Mouse (Mus musculus) adrenal gland, postnatal 36 days (tissue): ENCODE measurements around the gene Ppp1r1c. TPM values are rescaled to one million over a fixed set of nuclear protein-coding genes. Genes with fewer than 3 reads are reported as not detected.

Source experiments
- DNase-seq, 2 experiments: peaks; one replicate each; pipeline ENCODE4 v3.0.0; 2021; ENCODE audit warnings: mixed read lengths in 1 of 2
- long read RNA-seq, 2 experiments: library from polyadenylated mRNA; stranded (forward); transcript quantifications; one replicate each; pipeline ENCODE4 v2.0.0; 2021; ENCODE audit warnings: borderline sequencing depth in 2 of 2
- total RNA-seq, 2 experiments: library from RNA; stranded (reverse); gene quantifications; 2 replicates each; pipeline ENCODE4 v1.2.3; 2021

The Ppp1r1c gene
- not detected for total RNA-seq
- long read RNA-seq, experiment 1 = 0 reads
- long read RNA-seq, experiment 2 = 0 reads

DNA sequence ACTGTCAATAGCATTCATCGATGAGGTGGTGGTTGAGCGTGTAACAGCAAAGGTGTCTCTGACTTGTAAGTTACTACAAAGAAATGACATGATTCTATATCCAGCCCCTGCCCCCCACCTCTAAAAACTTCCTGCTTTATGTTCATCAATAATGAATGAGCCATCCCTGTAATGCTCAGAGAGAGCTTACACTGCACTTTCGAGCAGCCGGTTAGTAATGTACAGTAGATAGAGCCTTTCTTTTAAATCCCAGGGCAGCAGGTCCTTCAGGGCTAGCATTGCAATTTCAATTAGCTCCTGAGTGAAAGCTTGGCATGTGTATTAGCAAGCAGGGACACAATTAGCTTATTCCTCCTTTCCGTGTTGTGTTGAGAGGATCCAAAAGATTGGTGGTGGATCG lies at the start of gene Ppp1r1c:
Gene Ppp1r1c (plus strand): TSS at position 206 of the 400 bp plus-strand sequence.
- DNase-seq = no peak

DNA sequence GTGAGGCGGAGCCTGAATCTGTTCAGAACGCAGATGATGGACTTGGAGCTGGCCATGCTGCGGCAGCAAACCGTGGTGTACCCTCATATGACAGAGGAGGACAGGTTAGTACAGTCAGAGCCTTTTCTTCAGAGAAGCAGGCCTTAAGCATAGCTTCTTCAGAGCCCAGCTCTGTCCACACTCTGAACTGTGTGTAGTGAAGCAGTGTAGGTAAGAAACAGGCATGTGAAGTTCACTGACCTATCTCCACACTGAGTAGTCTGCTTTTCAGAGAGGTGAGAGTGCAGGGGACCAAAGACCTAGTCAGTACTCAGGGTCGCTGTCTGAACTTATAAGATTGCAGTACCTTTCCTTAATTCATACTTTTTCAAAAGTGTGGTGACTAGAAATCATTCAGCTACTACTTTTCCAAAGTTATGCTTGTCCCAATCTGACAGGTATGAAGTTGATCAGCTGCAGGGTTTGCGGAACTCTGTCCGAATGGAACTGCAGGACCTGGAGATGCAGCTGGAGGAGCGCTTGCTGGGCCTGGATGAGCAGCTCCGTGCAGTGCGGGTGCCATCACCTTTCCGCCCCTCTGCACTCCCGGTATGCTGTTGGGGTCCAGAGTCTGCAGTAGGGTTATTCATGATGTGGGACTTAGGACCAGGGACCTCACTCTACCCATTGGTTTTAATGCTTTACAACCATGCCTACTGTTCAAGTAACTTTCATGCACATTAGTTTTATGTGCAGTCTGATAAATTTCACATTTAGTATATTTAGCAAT lies 47.0 kb upstream of the Ppp1r1c start:
- DNase-seq = no peak

- no peak for DNase-seq
Observed at GRCm38 (mm10) chr2:79661486-79662104, 46.0 kb upstream of the Ppp1r1c start.

- DNase-seq = no peak
Observed at GRCm38 (mm10) chr2:79664532-79665286, 42.9 kb upstream of the Ppp1r1c start.

DNA sequence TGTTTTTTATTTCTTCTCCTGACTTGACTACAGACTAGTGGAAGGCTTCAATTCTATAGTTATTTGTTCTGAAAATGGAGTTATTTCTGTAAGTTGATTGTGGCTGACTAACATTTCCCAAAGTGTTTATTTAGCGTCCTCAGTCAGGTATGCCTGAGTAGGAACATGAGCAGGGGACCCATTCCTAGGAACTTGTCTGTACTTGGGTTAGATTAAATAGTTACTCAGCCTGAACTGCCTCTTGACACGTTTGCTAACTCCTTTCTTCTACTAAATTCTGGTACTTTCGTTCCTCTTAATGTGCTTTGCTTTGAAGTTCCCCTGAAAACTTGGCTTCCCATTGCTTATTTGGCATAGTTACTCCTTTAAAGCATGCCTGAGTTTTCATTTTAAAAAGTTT lies 42.1 kb upstream of the Ppp1r1c start:
- DNase-seq = no peak

DNA sequence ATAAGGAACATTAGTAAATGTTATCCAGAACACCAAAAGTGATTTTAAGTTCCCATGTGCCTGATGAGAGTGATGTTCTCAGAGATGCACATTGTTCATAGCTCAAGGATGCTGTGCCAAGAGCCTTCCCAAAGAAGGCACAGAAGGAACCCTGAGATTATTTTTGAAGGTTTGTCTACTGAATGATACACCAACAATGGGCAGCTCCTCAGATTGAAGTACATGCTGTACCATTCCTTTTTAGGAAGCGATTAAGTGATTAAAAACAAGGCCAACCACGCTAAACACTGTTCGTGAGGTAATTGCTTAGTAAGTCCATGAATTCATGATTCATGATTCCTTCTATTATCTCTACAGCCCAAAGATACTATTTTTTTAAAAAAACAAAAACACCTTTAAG lies 32.3 kb upstream of the Ppp1r1c start:
- DNase-seq = no peak

DNA sequence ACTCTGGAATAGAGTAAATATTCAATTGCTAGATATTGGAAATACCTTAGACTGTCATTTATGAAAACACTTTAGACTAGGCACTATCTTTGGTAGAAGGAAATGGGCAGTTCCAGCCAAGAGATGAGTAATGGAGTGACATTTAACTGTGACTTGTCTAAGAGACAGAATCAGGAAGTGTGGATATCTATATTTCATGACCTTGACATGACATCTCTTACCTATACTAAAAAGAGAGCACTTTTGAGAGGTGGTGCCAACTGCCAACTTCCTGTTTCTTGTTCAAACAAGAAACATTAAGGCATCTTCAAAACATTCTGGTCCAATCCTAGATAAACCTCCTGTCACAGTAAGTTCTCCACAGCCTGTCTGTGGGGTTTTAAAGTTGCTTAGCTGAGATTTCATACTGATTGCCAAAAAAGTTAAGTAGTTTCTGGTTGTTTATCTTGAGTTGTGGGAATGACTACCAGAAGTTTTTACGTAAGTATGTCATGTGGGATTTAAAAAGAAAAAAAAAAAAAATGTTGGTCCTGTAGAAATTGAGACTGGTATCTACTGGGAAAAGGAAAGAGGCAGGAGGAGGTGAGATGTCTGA lies 29.8 kb upstream of the Ppp1r1c start:
- no peak for DNase-seq

DNA sequence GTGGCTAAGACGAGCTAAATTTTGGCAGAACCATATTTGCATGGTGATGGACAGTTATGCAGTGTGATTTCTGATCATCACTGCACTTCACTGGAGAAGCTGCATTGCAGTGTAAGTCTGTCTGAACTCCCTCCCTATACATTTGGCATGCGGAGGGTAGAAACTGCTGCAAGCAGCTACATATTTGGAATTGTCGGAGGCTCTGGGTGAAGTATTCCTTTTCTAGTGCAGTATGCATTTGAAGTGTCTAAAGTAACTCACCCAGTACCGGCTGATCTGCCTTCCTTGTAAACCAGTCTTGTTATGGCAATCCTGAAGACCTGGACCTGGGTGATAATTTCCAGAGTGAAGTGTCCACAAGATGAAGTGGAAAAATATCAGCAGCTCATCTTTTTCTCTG lies 25.9 kb upstream of the Ppp1r1c start:
- no peak for DNase-seq

- DNase-seq = no peak
Observed at GRCm38 (mm10) chr2:79683258-79683657, 24.3 kb upstream of the Ppp1r1c start.

DNA sequence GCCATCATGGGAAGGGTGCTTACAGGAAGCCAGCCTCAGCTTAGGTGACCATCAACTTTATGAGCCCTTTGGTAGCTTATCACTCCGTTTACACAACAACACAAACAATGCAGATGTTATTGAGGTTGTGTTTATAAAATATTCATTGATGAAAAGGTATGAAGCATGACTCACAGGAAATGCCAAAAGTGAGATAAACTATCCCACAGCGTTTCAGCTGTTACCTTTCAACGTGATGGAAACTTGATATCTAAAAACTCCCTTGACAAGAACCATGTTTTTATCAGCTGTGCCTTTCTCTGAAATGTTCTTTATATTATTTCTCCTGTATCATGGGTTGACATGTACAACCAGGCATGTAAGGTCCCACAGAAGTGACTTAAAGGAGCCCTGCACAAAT lies 16.7 kb upstream of the Ppp1r1c start:
- DNase-seq = no peak

- DNase-seq = no peak
Observed at GRCm38 (mm10) chr2:79695190-79695589, 12.4 kb upstream of the Ppp1r1c start.

GRCm38 (mm10) chr2:79695939-79696338 lies 11.6 kb upstream of the Ppp1r1c start:
- DNase-seq = no peak

DNA sequence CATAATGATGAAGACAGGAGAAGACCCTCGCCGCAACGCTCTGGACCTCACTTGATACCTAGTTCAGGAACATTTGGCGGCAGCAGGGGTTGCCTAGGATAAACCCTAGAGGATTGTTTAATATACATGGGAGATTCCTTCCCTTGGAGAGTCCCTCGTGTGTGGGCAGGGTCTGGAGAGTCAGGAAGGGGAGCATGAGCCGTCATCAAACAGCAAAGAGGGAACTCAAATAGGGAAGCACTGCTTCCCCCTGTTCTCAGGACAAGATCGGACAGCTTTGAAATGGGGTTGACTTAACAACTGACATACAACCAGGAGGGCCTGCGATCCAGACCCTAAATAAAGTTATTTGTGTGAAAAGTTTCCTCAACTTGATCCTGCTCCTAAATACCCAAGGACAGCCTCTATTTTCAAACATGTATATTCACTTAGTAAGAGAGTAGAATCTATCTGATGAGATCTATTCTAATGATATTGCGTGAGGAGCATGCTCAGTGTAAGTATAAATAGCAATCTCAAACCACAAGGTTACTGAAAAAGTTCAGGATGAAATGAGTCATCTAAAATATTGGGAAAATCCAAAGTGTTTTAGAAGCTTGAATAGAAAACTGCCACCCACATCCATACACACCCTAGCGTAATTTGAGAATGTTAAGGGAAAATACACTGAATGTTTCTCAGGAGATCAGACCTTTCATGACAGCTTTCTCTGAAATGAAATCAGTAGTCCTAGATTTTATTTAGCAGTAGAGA lies 10.9 kb upstream of the Ppp1r1c start:
- no peak for DNase-seq

GRCm38 (mm10) chr2:79698166-79698565 lies 9.4 kb upstream of the Ppp1r1c start:
- DNase-seq = no peak

DNA sequence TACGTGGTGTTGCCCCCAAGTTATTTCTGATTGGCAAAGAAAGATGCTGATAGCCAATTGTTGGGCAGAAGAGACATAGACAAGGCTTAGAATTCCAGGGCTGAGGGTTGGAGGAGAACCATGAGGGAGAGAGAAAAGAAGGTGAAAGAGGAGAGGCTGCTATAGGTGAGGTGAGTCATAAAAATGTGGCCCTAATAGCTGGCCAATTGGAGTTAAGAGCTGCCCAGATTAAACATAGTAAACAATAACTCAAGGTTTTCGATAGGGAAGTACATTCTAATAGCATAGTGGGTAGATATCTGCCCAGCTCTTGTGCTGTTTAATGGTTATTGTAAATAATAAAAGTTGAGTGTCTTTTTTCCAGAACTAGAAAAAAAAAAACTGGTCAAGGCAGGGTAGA lies 2.8 kb upstream of the Ppp1r1c start:
- no peak for DNase-seq

- DNase-seq = no peak
Observed at GRCm38 (mm10) chr2:79713662-79714091, 6.1 kb downstream of the Ppp1r1c start.

DNA sequence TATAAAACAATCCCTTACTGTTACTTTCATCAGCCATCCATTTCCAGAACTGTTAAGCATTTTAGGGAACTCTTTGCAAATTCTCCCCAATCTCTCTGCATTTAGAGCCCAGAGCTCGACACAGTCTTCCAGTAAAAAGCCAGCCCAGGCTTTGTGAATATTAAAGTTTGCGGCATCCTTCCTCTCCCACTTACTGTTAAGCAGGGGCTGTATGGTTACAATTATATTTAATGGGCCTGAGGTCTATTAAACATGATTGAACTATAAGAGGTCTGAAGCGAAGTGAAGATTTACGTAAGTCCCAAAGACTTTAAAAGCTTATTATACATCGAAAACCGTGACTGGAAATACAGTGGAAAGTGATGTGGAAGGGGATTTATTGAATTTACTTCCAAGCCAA lies 7.2 kb downstream of the Ppp1r1c start:
- DNase-seq = no peak

DNA sequence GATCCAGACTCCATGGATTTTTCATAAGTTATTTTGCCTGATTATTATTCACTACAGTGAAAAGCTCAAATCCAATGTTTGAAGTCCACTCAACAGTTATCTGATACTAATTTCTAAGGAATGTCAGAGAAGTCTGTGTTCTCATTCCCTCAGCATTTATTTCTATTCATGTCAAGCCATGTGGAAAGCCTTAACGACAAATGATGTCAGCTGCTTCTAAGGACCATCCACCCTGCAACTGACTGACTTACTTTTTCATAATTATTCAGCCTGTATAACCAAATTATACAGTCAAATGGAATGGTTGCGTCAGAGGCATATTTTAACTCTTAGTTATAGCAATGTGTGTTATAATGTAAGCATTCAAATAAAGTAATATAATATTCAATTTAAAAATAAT lies 8.3 kb downstream of the Ppp1r1c start:
- DNase-seq = no peak

DNA sequence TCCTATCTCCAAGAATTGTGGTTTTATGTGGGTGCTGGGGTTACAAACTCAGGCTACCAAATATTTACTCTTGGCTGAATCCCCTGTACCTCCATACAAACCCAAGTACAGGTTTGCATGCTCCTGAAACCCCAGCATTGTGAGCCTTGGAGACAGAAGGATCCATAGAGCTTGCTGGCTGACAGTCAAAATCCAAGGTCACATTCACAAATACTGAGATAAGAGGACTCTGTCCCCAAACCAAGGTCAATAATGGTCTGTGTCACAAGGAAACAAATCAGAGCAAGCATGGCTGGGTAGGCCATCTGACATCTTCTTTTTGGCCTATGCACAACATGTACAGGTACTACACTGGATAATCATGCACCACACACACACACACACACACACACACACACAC lies 10.3 kb downstream of the Ppp1r1c start:
- peak; percentile 9 to 45 for DNase-seq

GRCm38 (mm10) chr2:79722415-79722814 lies 14.8 kb downstream of the Ppp1r1c start:
- no peak for DNase-seq

- DNase-seq = peak; percentile 47 to 64
Observed at GRCm38 (mm10) chr2:79738958-79739357, 31.4 kb downstream of the Ppp1r1c start.

- no peak for DNase-seq
Observed at GRCm38 (mm10) chr2:79741966-79742365, 34.4 kb downstream of the Ppp1r1c start.
